Mouse (Mus musculus) midbrain, embryonic 15.5 days (tissue): ENCODE data around the gene Ankrd33. TPM values are rescaled to one million over a fixed set of nuclear protein-coding genes. Genes with fewer than 3 reads are reported as not detected.
"Not testable (repeated sequence)": the region's sequence is repeated elsewhere in the genome, so short reads cannot be mapped to it uniquely, and the experiment has no call there.

Source experiments
- ATAC-seq: fragments of 200-750 bp; cut with Nextera tagmentation; replicated peaks from 2 replicates; pipeline ENCODE4 v1.8.0; 2017; ENCODE audit warnings: moderate TSS enrichment
- H3K27ac ChIP-seq: fragments of 300-500 bp; sonication (generic); 2 replicates; pipeline ENCODE4 v1.5.1; 2015; ENCODE audit warnings: mild to moderate bottlenecking, inconsistent platforms
- H3K27me3 ChIP-seq: fragments of 300-500 bp; sonication (generic); replicated peaks from 2 replicates; pipeline ENCODE4 v1.6.1; 2015; ENCODE audit warnings: inconsistent platforms
- H3K36me3 ChIP-seq: fragments of 300-500 bp; sonication (generic); replicated peaks from 2 replicates; pipeline ENCODE4 v1.6.1; 2015; ENCODE audit warnings: inconsistent platforms
- H3K4me1 ChIP-seq: fragments of 300-500 bp; sonication (generic); 2 replicates; pipeline ENCODE4 v1.6.1; 2015; ENCODE audit warnings: inconsistent platforms
- H3K4me2 ChIP-seq: fragments of 300-500 bp; sonication (generic); 2 replicates; pipeline ENCODE4 v1.6.1; 2015; ENCODE audit warnings: inconsistent platforms, mild to moderate bottlenecking, moderate library complexity
- H3K4me3 ChIP-seq: fragments of 300-500 bp; sonication (generic); 2 replicates; pipeline ENCODE4 v1.5.1; 2015; ENCODE audit warnings: mild to moderate bottlenecking, inconsistent platforms
- H3K9ac ChIP-seq: fragments of 300-500 bp; sonication (generic); 2 replicates; pipeline ENCODE4 v1.6.1; 2015; ENCODE audit warnings: mild to moderate bottlenecking, inconsistent platforms
- H3K9me3 ChIP-seq: fragments of 300-500 bp; sonication (generic); 2 replicates; pipeline ENCODE4 v1.6.1; 2016; ENCODE audit warnings: inconsistent platforms
- WGBS: fragments of 180-500 bp; shearing (Covaris S2); methylation state at CpG from one replicate; pipeline ENCODE4 v1.1.7; 2015; ENCODE audit warnings: mixed read lengths; 5-methylcytosine and 5-hydroxymethylcytosine counted together
- polyA plus RNA-seq: library from polyadenylated mRNA; unstranded; fragments of >200 nt; fragmentation: Nextera tagmentation; extraction: Ambion mirVana; gene quantifications from 2 replicates; pipeline ENCODE4 v1.2.1, GENCODE M21; 2015

The Ankrd33 gene
- polyA plus RNA-seq, 1 experiment from 2014 or later: not detected

DNA sequence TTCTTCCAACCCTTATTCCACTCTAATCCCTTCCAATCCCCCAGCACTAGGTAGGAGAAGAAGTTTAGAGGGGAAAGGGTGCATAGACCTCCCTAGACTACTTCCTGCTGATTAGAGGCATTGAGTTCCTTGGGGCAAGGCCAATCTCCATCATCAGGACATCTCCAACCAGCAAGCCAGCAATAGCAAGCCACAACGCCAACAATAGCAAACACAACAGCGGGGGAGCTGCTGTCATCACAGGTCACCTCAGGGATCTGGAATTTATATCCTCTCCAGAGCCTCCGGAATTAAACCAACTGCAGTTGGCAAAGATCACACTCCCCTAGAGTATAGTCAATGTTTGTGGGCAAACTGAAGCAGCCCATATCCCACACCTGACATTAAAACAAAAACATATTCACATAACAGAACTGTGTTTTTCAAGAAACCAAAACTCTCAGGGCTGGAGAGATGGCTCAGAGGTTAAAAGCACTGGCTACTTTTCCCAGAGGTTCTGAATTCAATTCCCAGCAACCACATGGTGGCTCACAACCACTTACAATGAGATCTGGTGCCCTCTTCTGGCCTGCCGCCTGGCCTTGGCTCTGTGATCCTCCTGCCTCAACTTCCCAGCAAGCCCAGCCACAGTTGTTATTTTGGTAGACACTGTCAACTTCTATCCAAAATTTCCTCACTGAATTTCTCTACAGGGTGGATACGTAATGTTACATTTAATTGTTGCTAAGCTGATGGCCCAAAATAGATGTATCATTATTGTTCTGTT, 7.5 kb upstream of the Ankrd33 start:
- Histone ChIP-seq H3K27me3 (no peaks in the 10 kb centered on the region), H3K36me3 (no peaks in the 10 kb centered on the region), H3K4me3 (no peak overlapping the region), H3K4me1 (no peaks in the 10 kb centered on the region), H3K9me3 (no peaks in the 10 kb centered on the region), H3K27ac (no peak overlapping the region), H3K9ac (no peak overlapping the region), H3K4me2 (no peak overlapping the region)
- 85% methylated on average over 5 of the region's 5 CpGs for WGBS
- ATAC-seq: no peak

DNA sequence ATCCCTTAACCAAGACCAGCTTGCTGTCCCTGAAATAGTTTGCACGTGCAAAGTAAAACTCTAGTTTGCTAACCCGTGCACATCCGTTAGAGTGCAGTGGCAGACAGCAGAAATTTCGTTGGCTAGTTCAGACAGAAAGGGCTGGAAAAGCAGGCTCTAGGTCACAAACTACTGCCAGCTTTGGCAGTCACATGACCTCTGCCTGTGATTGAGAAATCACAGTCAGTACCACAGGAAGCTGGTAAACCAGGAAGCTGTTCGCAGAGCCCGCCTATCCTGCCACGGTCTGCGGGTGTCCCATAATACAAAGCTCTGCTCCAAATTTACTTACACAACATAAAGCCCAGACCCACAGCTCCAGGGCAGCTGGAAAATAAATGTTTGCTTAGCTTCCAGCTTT, 2.4 kb upstream of the Ankrd33 start:
- ATAC-seq: no peak
- H3K27me3 ChIP-seq: no peaks in the 10 kb centered on the region
- H3K4me2 ChIP-seq: no peak overlapping the region
- no peak overlapping the region for H3K4me3 ChIP-seq
- no peaks in the 10 kb centered on the region for H3K36me3 ChIP-seq
- H3K9me3 ChIP-seq: no peaks in the 10 kb centered on the region
- 73% methylated on average over 8 of the region's 8 CpGs for WGBS
- no peaks in the 10 kb centered on the region for H3K4me1 ChIP-seq
- H3K9ac ChIP-seq: no peak overlapping the region
- H3K27ac ChIP-seq: no peak overlapping the region

DNA sequence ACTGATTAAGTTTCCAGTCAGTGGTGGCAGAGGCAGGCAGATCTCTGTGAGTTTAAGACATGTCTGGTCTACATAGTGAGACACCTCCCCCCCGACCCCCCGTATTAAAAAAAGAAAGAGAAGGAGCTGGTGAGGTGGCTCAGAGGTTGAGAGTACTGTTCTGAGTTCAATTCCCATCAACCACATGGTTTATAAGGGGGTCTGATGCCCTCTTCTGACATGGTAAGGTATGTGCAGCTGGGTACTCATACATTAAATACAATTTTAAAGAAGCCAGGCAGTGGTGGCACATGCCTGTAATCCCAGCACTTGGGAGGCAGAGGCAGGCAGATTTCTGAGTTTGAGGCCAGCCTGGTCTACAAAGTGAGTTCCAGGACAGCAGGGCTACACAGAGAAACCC, 1.8 kb upstream of the Ankrd33 start:
- H3K4me2 ChIP-seq, H3K27ac ChIP-seq, ATAC-seq, H3K36me3 ChIP-seq, H3K4me1 ChIP-seq, H3K4me3 ChIP-seq, H3K9me3 ChIP-seq, H3K27me3 ChIP-seq, H3K9ac ChIP-seq: not testable (repeated sequence)
- WGBS: 93% methylated on average over 2 of the region's 2 CpGs

DNA sequence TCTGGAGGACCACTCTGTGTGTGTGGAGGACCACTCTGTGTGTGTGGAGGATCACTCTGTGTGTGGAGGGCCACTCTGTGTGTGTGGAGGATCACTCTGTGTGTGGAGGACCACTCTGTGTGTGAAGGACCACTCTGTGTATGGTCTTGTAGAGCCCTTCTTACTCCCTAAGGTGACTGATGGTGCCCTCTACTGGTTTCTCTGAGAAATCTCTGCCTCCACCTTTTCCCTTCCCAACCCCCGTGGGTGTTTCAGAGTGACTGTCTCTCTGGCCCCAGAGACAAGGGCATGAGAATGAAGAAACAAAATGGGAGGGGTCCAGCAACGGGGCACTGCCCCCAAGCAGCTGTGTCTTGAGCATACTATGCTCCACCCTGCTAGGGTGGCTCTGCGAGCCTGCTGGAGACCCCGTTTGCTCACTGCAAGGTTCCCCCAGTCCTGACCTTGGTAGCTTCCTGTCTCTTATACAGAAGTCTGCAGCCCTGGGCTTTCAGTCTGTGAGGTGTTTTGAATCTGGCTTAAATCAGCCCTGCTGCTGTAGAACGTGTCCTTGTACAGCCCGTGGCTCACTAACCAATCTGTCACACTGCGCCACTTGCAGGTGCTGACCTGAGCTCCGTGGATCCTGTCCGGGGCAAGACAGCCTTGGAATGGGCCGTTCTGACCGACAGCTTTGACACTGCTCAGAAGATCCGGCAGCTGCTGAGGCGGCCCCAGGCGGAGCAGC, 3.0 kb downstream of the Ankrd33 start:
- H3K4me1 ChIP-seq: no peaks in the 10 kb centered on the region
- WGBS: 62% methylated on average over 14 of the region's 14 CpGs
- ATAC-seq: no peak
- no peak overlapping the region for H3K27ac ChIP-seq
- no peaks in the 10 kb centered on the region for H3K9me3 ChIP-seq
- H3K27me3 ChIP-seq: no peaks in the 10 kb centered on the region
- no peak overlapping the region for H3K4me2 ChIP-seq
- no peak overlapping the region for H3K9ac ChIP-seq
- H3K4me3 ChIP-seq: no peak overlapping the region
- H3K36me3 ChIP-seq: no peaks in the 10 kb centered on the region

DNA sequence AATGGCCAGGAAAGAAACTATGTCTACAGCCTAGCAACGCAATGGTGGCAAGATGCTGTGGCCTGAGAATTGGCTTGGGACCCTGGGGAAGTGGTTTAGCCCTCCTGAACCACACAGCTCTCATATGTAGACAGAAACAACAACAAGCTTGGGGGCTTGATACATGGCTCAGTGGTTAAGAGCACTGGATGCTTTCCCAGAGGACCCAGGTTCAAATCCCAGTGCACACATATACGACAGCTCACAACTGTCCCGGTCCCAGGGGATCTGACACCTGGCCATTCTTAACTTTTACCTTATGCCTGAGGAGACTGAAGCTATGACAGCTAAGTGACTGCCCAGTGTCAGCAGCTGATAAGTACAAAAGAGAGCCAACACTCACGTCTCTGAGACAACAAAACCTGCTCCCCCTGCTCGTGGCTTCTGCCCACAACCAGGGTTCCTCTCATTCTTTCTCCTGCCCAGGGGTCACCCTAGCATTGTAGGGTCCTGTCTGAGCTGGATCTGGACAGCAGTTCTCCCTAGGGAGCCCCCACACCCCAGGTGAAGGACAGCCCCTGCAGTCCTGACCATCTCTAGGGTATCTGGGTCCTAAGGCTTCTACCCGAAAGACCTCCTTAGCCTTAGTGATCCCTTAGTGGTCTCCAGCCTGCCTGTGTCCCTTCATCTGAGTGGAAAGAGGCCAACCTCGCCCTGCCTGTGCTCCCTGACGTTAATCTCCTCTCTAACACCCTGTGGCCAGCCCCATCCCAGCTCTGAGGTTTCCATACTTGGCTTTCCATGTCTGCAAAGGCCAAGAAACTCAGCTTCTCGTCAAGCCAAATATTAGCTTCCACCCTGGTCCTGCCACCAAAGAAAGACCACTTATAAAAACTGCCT, 6.1 kb downstream of the Ankrd33 start:
- Histone ChIP-seq H3K27ac (no peak overlapping the region), H3K4me3 (no peak overlapping the region), H3K4me1 (no peaks in the 10 kb centered on the region), H3K9me3 (no peaks in the 10 kb centered on the region), H3K36me3 (no peaks in the 10 kb centered on the region), H3K27me3 (no peaks in the 10 kb centered on the region), H3K9ac (no peak overlapping the region), H3K4me2 (no peak overlapping the region)
- no peak for ATAC-seq
- WGBS: 70% methylated on average over 9 of the region's 9 CpGs

DNA sequence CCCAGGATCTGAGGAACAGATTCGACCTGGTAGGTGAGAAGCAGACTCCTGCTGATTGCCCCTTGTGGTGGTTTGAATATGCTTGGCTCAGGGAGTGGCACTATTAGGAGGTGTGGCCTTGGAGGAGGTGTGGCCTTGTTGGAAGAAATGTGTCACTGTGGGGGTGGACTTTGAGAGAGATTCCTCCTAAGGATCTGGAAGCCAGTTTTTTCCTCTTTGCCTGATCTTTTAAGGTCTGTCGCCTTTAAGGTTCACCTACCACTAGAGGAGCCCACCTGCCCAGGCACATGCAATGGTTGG, 6.7 kb downstream of the Ankrd33 start:
- Histone ChIP-seq H3K4me3 (no peak overlapping the region), H3K4me2 (no peak overlapping the region), H3K36me3 (no peaks in the 10 kb centered on the region), H3K9me3 (no peaks in the 10 kb centered on the region), H3K27ac (no peak overlapping the region), H3K9ac (no peak overlapping the region), H3K27me3 (no peaks in the 10 kb centered on the region), H3K4me1 (no peaks in the 10 kb centered on the region)
- WGBS: 47% methylated on average over 2 of the region's 2 CpGs
- ATAC-seq: no peak

DNA sequence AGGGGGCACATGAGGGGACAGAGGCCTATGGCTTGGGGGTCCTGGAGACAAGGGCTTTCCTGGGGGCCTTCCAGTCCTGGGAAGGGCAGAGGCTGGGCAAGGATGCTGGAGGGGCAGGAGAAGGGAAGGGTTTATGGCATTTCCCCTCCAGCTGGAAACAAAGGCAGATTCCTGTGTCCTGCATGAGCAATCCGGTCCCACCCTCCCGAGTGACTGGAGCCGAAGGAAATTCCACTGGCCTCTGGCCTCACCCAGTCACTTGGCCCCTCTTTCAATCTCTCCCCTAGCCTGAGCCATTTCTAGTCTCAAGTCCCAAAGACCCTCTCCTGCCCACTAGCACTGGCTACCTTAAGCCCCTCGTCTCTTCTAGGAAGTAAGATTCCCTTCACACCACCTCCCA, 7.6 kb downstream of the Ankrd33 start:
- Histone ChIP-seq H3K4me2 (no peak overlapping the region), H3K4me1 (no peaks in the 10 kb centered on the region), H3K27me3 (peaks cover 8% of the 10 kb centered on the region), H3K9me3 (no peaks in the 10 kb centered on the region), H3K9ac (no peak overlapping the region), H3K27ac (no peak overlapping the region), H3K36me3 (no peaks in the 10 kb centered on the region), H3K4me3 (no peak overlapping the region)
- 35% methylated on average over 4 of the region's 4 CpGs for WGBS
- ATAC-seq: no peak

DNA sequence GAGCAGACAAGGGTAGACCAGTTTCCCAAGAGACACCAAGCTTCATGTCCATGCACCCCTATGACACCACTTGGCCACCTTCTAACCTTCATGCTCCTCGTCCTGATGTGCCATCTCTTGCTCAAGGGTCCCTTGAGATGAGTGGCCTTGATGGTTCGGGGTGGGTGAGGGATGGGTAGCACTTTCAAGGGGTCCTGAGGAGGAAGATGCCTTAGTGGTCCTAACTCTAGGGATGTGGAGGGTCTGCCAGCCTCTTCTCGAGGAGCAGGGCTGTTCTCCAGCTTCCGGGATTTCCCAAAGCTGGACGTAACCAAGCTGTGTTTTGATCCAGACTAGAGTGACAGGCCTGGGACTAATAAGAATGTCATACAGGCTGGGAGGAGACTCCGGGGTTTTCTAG, 10.0 kb downstream of the Ankrd33 start:
- Histone ChIP-seq H3K4me1 (peaks cover 7% of the 10 kb centered on the region), H3K9me3 (no peaks in the 10 kb centered on the region), H3K27me3 (peaks cover 30% of the 10 kb centered on the region), H3K9ac (no peak overlapping the region), H3K4me3 (no peak overlapping the region), H3K4me2 (no peak overlapping the region), H3K27ac (no peak overlapping the region), H3K36me3 (no peaks in the 10 kb centered on the region)
- 85% methylated on average over 6 of the region's 6 CpGs for WGBS
- no peak for ATAC-seq

DNA sequence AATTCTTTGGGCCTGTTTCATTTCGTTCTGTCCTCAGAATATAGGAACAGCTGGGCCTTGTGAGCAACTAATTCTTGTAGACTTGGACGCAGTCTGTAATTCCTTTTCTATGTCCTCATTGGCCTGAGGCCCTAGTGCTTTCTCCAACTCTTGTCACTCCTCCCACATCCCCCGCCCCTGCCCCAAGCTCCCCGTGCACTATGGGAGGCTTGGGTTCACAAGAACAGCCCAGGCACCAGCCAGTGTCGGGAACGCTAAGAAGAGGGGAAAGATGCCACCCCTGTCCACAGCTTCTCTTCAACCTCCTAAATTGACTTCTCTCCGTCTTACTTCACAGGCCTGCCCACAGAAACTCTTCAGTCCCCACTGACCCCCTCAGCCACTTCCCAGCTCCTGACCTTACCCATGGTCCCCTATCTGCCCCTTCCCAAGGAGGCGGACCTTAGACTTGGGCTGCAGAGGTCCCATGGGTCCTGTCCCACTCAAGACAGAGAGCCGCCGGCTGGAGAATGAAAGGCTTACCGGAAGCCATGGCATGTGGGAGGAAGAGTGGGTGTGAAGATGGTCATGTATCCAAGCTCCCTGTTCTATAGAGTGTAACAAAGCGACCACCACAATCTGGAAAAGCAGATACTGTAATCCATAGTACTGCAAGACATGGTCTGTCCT, 11.5 kb downstream of the Ankrd33 start:
- no peak overlapping the region for H3K4me3 ChIP-seq
- H3K9ac ChIP-seq: no peak overlapping the region
- no peak for ATAC-seq
- peaks cover 36% of the 10 kb centered on the region for H3K27me3 ChIP-seq
- no peak overlapping the region for H3K27ac ChIP-seq
- no peaks in the 10 kb centered on the region for H3K36me3 ChIP-seq
- peaks cover 7% of the 10 kb centered on the region for H3K4me1 ChIP-seq
- H3K9me3 ChIP-seq: no peaks in the 10 kb centered on the region
- 84% methylated on average over 12 of the region's 12 CpGs for WGBS
- no peak overlapping the region for H3K4me2 ChIP-seq

DNA sequence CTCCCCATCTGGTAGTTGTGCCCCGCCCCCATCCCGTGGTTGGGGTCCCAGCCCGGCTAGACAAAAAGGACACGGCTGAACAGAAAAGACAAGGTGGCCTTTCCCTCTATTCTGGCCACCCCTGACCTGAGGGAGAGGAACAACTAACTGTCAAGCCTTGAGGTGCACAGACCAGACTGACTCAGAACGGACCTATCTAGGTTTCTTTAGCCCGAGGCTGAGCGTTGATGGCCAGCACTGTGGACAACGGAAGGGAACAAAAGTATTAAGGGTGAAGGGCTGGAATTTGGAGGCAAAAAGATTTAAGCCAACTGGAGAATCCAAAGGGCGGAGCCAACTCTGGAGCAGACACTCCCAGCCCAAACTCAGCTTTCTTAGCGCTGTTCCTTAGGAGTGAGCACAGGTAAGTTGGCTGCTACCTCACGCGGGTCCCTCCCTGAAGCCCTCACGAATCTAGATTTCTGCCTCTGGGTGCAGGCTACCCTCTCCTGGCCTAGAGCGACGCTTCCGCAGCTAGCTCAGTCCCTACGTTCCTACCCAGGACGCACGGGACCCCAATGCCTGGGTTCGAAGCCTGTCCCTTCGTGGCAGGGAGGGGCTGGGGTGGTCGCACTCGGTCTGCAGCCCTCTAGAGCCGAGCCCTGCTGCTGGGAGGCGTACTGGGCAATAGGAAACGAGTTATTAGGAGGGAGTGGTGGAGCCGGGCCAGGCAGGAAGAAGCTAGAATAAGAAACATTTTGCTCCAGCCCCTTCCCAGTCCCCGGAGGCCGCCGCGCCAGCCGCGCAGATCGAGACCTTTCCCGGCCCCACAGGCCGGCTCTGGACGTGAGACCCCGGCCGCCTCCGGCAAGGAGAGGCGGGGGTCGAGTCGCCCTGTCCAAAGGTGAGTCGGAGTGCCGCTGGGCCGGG, 12.9 kb downstream of the Ankrd33 start, which contains the start of gene Acvrl1:
Acvrl1 (plus strand) TSS at position 342 of the 909 bp plus-strand sequence.
- Histone ChIP-seq H3K4me1 (peaks cover 7% of the 10 kb centered on the region), H3K36me3 (no peaks in the 10 kb centered on the region), H3K27me3 (peaks cover 40% of the 10 kb centered on the region), H3K27ac (no peak within 1 kb of the TSS), H3K4me2 (peak within 1 kb of the TSS; percentile 44), H3K4me3 (peak within 1 kb of the TSS; percentile 25), H3K9me3 (no peaks in the 10 kb centered on the region), H3K9ac (peak within 1 kb of the TSS; percentile 23; the same call in 1 of the 2 replicates)
- WGBS: 6% methylated on average over 46 of the region's 46 CpGs
- ATAC-seq: no peak

DNA sequence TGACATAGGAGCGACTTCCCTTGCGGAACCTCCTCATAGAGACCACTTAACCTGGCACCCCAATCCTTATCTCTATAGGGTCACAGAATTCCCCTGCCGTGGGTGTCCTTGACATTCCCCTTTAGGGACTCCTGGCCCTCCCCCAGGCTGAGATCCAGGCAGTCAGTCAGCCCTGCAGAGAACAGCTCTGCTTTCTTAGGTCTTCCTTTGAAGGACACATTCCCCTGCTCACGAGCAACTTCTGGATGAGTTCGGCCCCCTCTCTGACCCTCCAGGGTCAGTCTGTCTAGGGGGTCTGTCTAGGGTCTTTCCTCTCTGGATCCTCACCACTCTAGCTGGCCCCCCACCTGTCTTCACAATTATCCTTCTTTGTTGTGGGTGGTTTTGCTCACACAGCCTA, 13.9 kb downstream of the Ankrd33 start:
- no peak overlapping the region for H3K4me3 ChIP-seq

More for the DNA sequence above, 13.9 kb downstream of the Ankrd33 start:
- Histone ChIP-seq H3K27ac (no peak overlapping the region), H3K27me3 (peaks cover 40% of the 10 kb centered on the region), H3K4me2 (peak overlapping the region; percentile 44), H3K36me3 (no peaks in the 10 kb centered on the region), H3K4me1 (peaks cover 11% of the 10 kb centered on the region), H3K9ac (0 out of 2 replicates have a peak overlapping the region, but pooled peaks have one; percentile 23), H3K9me3 (no peaks in the 10 kb centered on the region)
- WGBS: 30% methylated on average over 5 of the region's 5 CpGs
- ATAC-seq: no peak
